Mouse (Mus musculus): ENCODE measurements around the gene Hsd17b3. TPM values are rescaled to one million over a fixed set of nuclear protein-coding genes. Genes with fewer than 3 reads are reported as not detected.

Gene Hsd17b3
- polyA plus RNA-seq, 1 experiment, result not detected

GRCm38 (mm10) chr13:64038114-64038513 lies 50.9 kb downstream of the Hsd17b3 start:
- no peak for DNase-seq
- no peak for TF ChIP-seq POLR2A (IDR thresholded peaks at IDR 0.05; ENCODE audit: low read depth, low read length)
- TF ChIP-seq CTCF (conservative IDR thresholded peaks at IDR 0.05; ENCODE audit: insufficient read depth, insufficient read length, low read depth, low read length), result 0 out of 2 replicates have a peak, but pooled peaks have one; percentile 9
- no peaks in the 10 kb centered on the region for H3K4me1 ChIP-seq (ENCODE audit: control insufficient read depth, insufficient read depth, low read length)
- no peak overlapping the region for H3K4me3 ChIP-seq (ENCODE audit: insufficient read depth, low read depth, low read length)
- H3K36me3 ChIP-seq (ENCODE audit: control insufficient read depth, insufficient read depth, low read length), result no peaks in the 10 kb centered on the region
- H3K27me3 ChIP-seq (replicated peaks; ENCODE audit: control insufficient read depth, insufficient read depth, low read length), result no peaks in the 10 kb centered on the region
- no peak overlapping the region for H3K27ac ChIP-seq (ENCODE audit: insufficient read depth, low read depth, low read length)

- no peaks in the 10 kb centered on the region for H3K27me3 ChIP-seq (replicated peaks; ENCODE audit: control insufficient read depth, insufficient read depth, low read length)
- TF ChIP-seq POLR2A (IDR thresholded peaks at IDR 0.05; ENCODE audit: low read depth, low read length) (no peak), CTCF (conservative IDR thresholded peaks at IDR 0.05; ENCODE audit: insufficient read depth, insufficient read length, low read depth, low read length) (peak; percentile 96)
- H3K36me3 ChIP-seq (ENCODE audit: control insufficient read depth, insufficient read depth, low read length), result no peaks in the 10 kb centered on the region
- DNase-seq, result peak; percentile 59
- 28% methylated on average over 13 of the region's 13 CpGs for WGBS
- H3K27ac ChIP-seq (ENCODE audit: insufficient read depth, low read depth, low read length), result no peak overlapping the region
- no peak overlapping the region for H3K4me3 ChIP-seq (ENCODE audit: insufficient read depth, low read depth, low read length)
- H3K4me1 ChIP-seq (ENCODE audit: control insufficient read depth, insufficient read depth, low read length), result no peaks in the 10 kb centered on the region
These were observed 52.7 kb downstream of the Hsd17b3 start for GRCm38 (mm10) chr13:64036079-64037011.

GRCm38 (mm10) chr13:64035036-64035435 lies 54.0 kb downstream of the Hsd17b3 start:
- Histone ChIP-seq H3K4me1 (ENCODE audit: control insufficient read depth, insufficient read depth, low read length) (no peaks in the 10 kb centered on the region), H3K36me3 (ENCODE audit: control insufficient read depth, insufficient read depth, low read length) (no peaks in the 10 kb centered on the region), H3K27ac (ENCODE audit: insufficient read depth, low read depth, low read length) (no peak overlapping the region), H3K27me3 (replicated peaks; ENCODE audit: control insufficient read depth, insufficient read depth, low read length) (no peaks in the 10 kb centered on the region), H3K4me3 (ENCODE audit: insufficient read depth, low read depth, low read length) (no peak overlapping the region)
- 67% methylated on average over 8 of the region's 8 CpGs for WGBS
- DNase-seq, result no peak
- TF ChIP-seq CTCF (conservative IDR thresholded peaks at IDR 0.05; ENCODE audit: insufficient read depth, insufficient read length, low read depth, low read length), result no peak
- TF ChIP-seq POLR2A (IDR thresholded peaks at IDR 0.05; ENCODE audit: low read depth, low read length), result no peak

DNA sequence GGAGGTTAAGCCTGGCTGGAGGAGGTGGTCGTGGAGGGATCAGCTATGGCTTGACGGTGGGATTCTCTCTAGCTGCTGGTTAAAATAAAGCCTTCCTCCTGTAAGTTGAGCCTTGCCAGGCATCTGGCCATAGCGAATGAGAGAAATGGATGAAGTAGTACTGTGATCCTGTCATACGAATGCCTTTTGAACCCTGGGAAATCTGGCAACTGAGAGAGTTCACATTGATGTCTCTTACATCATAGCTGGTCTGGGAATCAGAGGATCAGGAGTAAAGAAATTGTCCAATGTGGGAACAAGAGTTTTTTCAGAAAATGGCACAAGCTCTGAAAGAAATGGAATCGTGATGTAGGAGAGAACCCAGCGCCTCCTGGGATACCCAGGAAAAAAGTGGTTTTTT lies 55.1 kb downstream of the Hsd17b3 start:
- WGBS, result 92% methylated on average over 6 of the region's 6 CpGs
- TF ChIP-seq CTCF (conservative IDR thresholded peaks at IDR 0.05; ENCODE audit: insufficient read depth, insufficient read length, low read depth, low read length) (no peak), POLR2A (IDR thresholded peaks at IDR 0.05; ENCODE audit: low read depth, low read length) (no peak)

DNA sequence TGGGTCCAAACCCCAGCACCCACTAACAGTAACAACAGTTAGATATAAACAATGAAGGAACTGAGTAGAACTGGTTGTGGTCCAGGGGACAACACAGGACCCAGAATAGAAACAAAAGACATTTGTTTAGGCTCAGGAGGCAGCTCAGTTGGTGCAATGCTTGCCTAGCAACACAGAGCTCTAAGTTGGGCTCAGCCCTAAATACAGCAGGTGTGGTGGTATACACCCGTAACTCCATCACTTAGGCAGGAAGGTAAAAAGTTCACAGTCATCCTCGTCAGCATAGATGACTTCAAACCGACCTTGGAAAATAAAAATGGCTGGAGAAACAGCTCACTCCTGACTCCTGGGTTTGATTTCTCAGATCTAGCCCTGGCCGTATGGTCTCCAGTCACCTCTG lies 55.8 kb downstream of the Hsd17b3 start:
- 70% methylated on average over 4 of the region's 4 CpGs for WGBS
- Histone ChIP-seq H3K4me3 (ENCODE audit: insufficient read depth, low read depth, low read length) (no peak overlapping the region), H3K27me3 (replicated peaks; ENCODE audit: control insufficient read depth, insufficient read depth, low read length) (no peaks in the 10 kb centered on the region), H3K4me1 (ENCODE audit: control insufficient read depth, insufficient read depth, low read length) (no peaks in the 10 kb centered on the region), H3K27ac (ENCODE audit: insufficient read depth, low read depth, low read length) (no peak overlapping the region), H3K36me3 (ENCODE audit: control insufficient read depth, insufficient read depth, low read length) (no peaks in the 10 kb centered on the region)
- DNase-seq, result no peak
- TF ChIP-seq POLR2A (IDR thresholded peaks at IDR 0.05; ENCODE audit: low read depth, low read length), result no peak
- no peak for TF ChIP-seq CTCF (conservative IDR thresholded peaks at IDR 0.05; ENCODE audit: insufficient read depth, insufficient read length, low read depth, low read length)

More for the DNA sequence above, 55.1 kb downstream of the Hsd17b3 start:
- no peaks in the 10 kb centered on the region for H3K36me3 ChIP-seq (ENCODE audit: control insufficient read depth, insufficient read depth, low read length)
- no peaks in the 10 kb centered on the region for H3K4me1 ChIP-seq (ENCODE audit: control insufficient read depth, insufficient read depth, low read length)
- H3K27ac ChIP-seq (ENCODE audit: insufficient read depth, low read depth, low read length), result no peak overlapping the region
- H3K27me3 ChIP-seq (replicated peaks; ENCODE audit: control insufficient read depth, insufficient read depth, low read length), result no peaks in the 10 kb centered on the region
- DNase-seq, result no peak
- no peak overlapping the region for H3K4me3 ChIP-seq (ENCODE audit: insufficient read depth, low read depth, low read length)

- DNase-seq, result no peak
- H3K27ac ChIP-seq (ENCODE audit: insufficient read depth, low read depth, low read length), result no peak overlapping the region
- no peaks in the 10 kb centered on the region for H3K27me3 ChIP-seq (replicated peaks; ENCODE audit: control insufficient read depth, insufficient read depth, low read length)
- TF ChIP-seq CTCF (conservative IDR thresholded peaks at IDR 0.05; ENCODE audit: insufficient read depth, insufficient read length, low read depth, low read length) (no peak), POLR2A (IDR thresholded peaks at IDR 0.05; ENCODE audit: low read depth, low read length) (no peak)
- no peak overlapping the region for H3K4me3 ChIP-seq (ENCODE audit: insufficient read depth, low read depth, low read length)
- H3K36me3 ChIP-seq (ENCODE audit: control insufficient read depth, insufficient read depth, low read length), result no peaks in the 10 kb centered on the region
- H3K4me1 ChIP-seq (ENCODE audit: control insufficient read depth, insufficient read depth, low read length), result no peaks in the 10 kb centered on the region
- 72% methylated on average over 4 of the region's 4 CpGs for WGBS
These were observed 57.8 kb downstream of the Hsd17b3 start for GRCm38 (mm10) chr13:64031254-64031653.

GRCm38 (mm10) chr13:64030792-64031191 lies 58.2 kb downstream of the Hsd17b3 start:
- 32% methylated on average over 1 of the region's 1 CpGs for WGBS
- DNase-seq, result peak; percentile 93

More at GRCm38 (mm10) chr13:64030792-64031191, 58.2 kb downstream of the Hsd17b3 start:
- Histone ChIP-seq H3K27me3 (replicated peaks; ENCODE audit: control insufficient read depth, insufficient read depth, low read length) (no peaks in the 10 kb centered on the region), H3K27ac (ENCODE audit: insufficient read depth, low read depth, low read length) (no peak overlapping the region), H3K4me1 (ENCODE audit: control insufficient read depth, insufficient read depth, low read length) (no peaks in the 10 kb centered on the region), H3K36me3 (ENCODE audit: control insufficient read depth, insufficient read depth, low read length) (no peaks in the 10 kb centered on the region), H3K4me3 (ENCODE audit: insufficient read depth, low read depth, low read length) (no peak overlapping the region)
- no peak for TF ChIP-seq CTCF (conservative IDR thresholded peaks at IDR 0.05; ENCODE audit: insufficient read depth, insufficient read length, low read depth, low read length)
- TF ChIP-seq POLR2A (IDR thresholded peaks at IDR 0.05; ENCODE audit: low read depth, low read length), result no peak
